Mouse (Mus musculus) ES-E14 (cell line): ENCODE results near the gene Ascc3. TPM values are rescaled to one million over a fixed set of nuclear protein-coding genes. Genes with fewer than 3 reads are reported as not detected.
A peak's percentile ranks its signal among the peaks of the same experiment; 100 is the strongest.

ENCODE experiments used
- DNase-seq: peaks from one replicate; pipeline ENCODE4 v3.0.0-alpha.2; 2013; ENCODE audit warnings: low read depth, low spot score
- H3K27ac ChIP-seq: 2 replicates; pipeline ENCODE4 v1.5.1; 2012; ENCODE audit warnings: low read depth, mild to moderate bottlenecking, low read length, moderate library complexity, mixed read lengths; ENCODE audit not compliant: poor library complexity, insufficient read depth, severe bottlenecking
- H3K36me3 ChIP-seq: 2 replicates; pipeline ENCODE4 v1.6.1; 2012; ENCODE audit warnings: mild to moderate bottlenecking, low read length, moderate library complexity, mixed read lengths; ENCODE audit not compliant: control insufficient read depth, poor library complexity, insufficient read depth, severe bottlenecking
- H3K4me1 ChIP-seq, 2 experiments: fragments of 150-350 bp in 1 of 2; sonication (generic) in 1 of 2; 2 replicates each; pipeline ENCODE4 v1.6.1; 2012; ENCODE audit warnings: low read length in 2 of 2, mild to moderate bottlenecking in 1 of 2, mixed read lengths in 1 of 2; ENCODE audit not compliant: control insufficient read depth in 2 of 2, insufficient read depth in 2 of 2, poor library complexity in 1 of 2
- H3K4me3 ChIP-seq, 2 experiments: fragments of 150-350 bp in 1 of 2; sonication (generic) in 1 of 2; 2 replicates each; pipeline ENCODE4 v1.5.1; 2012; ENCODE audit warnings: low read length in 2 of 2, low read depth in 1 of 2, mild to moderate bottlenecking in 1 of 2, mixed read lengths in 1 of 2; ENCODE audit not compliant: insufficient read depth in 1 of 2, poor library complexity in 1 of 2, severe bottlenecking in 1 of 2
- H3K9ac ChIP-seq: 2 replicates; pipeline ENCODE4 v1.6.1; 2012; ENCODE audit warnings: low read depth, mild to moderate bottlenecking, low read length, mixed read lengths; ENCODE audit not compliant: poor library complexity, insufficient read depth, severe bottlenecking
- H3K9me3 ChIP-seq: fragments of 150-350 bp; sonication (generic); 2 replicates; pipeline ENCODE4 v1.6.1; 2012; ENCODE audit warnings: low read depth, mild to moderate bottlenecking, low read length; ENCODE audit not compliant: control insufficient read depth, insufficient read depth
- CHD2 ChIP-seq: IDR thresholded peaks from 2 replicates; pipeline ENCODE4 v1.6.1; 2014; ENCODE audit warnings: mild to moderate bottlenecking, low read depth, low read length, inconsistent platforms
- HCFC1 ChIP-seq: IDR thresholded peaks from 2 replicates; pipeline ENCODE4 v1.6.1; 2012; ENCODE audit warnings: low read length, inconsistent platforms, borderline replicate concordance; ENCODE audit not compliant: insufficient read depth
- MAFK ChIP-seq: IDR thresholded peaks from 2 replicates; pipeline ENCODE4 v1.6.1; 2014; ENCODE audit warnings: mild to moderate bottlenecking, low read depth, low read length, inconsistent platforms; ENCODE audit not compliant: insufficient read depth
- ZC3H11A ChIP-seq: IDR thresholded peaks from 2 replicates; pipeline ENCODE4 v1.6.1; 2012; ENCODE audit warnings: low read depth, mild to moderate bottlenecking, inconsistent platforms, low read length, borderline replicate concordance
- ZNF384 ChIP-seq: IDR thresholded peaks from 2 replicates; pipeline ENCODE4 v1.6.1; 2012; ENCODE audit warnings: low read depth, low read length, inconsistent platforms
- in situ Hi-C, 2 experiments: fragments of 600-800 bp; cut with MboI; formaldehyde crosslinking; loops; one replicate each; pipeline ENCODE4 v1.15.1; 2025; ENCODE audit warnings: low sequenced_read_pairs in 2 of 2, inconsistent platforms in 1 of 2; ENCODE audit not compliant: unreplicated experiment in 2 of 2
- total RNA-seq: library from RNA; depleted of rRNA; stranded (reverse); fragments of 300-350 nt; gene quantifications from 2 replicates; pipeline ENCODE4 v1.2.3, GENCODE M21; 2012; rRNA removed

Ascc3 gene
- 28.8 and 32.9 TPM in 2 replicates for total RNA-seq

DNA sequence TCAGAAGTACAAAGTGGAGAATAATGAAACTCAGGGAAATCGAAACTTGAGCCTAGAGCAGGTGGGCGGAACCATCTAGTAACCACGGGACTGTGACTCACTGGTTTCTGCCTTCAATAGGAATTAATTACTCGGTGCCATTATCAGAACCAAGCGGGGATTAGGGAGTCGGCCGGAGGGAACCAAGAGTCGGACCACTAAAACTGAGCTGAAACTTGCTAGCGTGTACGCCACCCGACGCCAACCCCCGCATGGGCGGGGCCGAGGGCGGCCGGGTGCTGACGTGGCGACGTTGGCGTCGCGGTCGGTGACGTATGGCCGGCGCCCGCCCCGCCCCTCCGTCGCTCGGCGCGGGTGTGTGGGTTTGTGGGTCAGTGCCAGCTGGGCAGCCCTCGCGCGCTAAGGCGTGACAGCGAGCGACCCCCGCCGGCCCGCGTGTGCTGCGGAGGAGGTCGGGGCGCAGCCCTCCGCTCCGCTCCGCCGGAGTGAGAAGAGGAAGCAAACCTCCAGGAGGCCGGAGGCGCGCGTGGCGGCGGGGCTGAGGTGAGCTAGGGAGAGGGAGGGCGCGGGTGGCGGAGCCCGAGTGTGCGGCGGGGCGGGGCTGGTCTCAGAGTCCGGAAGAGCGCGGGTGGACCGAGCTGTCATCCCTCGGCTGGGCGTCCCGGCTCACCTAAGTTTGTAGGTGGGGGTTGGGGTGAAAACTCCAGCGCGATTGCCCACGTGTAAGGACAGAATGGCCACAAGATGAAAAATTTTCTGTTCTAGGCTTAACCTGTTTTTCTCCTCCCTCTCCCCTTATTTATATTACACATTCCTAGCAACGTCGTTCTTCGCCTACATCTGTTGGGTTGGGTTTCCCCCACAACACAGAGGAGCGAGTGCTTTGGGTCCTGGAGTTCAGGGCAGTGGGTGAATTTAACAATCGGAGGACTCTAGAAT, at the start of gene Ascc3:
TSS of gene Ascc3 (plus strand) at position 315 of the 939 bp plus-strand sequence.
- Histone ChIP-seq H3K4me1 (no peaks in the 10 kb centered on the region), H3K9me3 (no peaks in the 10 kb centered on the region), H3K36me3 (no peaks in the 10 kb centered on the region), H3K27ac (peak within 1 kb of the TSS; percentile 79), H3K4me3 (peak within 1 kb of the TSS; percentile 87 to 100), H3K9ac (peak within 1 kb of the TSS; percentile 98)
- in situ Hi-C loops: no loop called here
- DNase-seq: peak; percentile 60
- TF ChIP-seq HCFC1: no peak; the same call in 1 of the 2 replicates
- 0 out of 2 replicates have a peak, but pooled peaks have one; percentile 4 for TF ChIP-seq ZC3H11A
- 0 out of 2 replicates have a peak, but pooled peaks have one; percentile 8 for TF ChIP-seq ZNF384

DNA sequence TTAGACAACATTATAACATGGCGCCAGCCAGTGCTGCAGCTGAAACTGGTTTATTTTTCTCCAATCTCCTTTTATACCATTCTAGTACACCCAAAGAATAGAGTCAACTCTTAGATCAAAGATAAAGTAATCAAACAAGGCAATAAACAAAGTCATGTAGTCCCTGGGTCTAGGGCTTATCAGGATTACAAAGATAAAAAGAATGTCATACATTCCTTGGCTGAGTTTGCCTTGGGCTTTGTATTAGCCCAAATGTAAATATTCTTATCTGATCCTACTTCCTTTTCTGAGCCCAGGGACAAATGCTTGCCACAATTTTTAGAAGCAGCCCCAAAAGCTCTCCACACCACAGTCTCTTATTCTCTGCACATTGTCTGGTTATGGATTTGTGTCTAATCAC, 7.7 kb upstream of the Ascc3 start:
- no peaks in the 10 kb centered on the region for H3K36me3 ChIP-seq
- no peak for DNase-seq
- H3K4me3 ChIP-seq: no peak overlapping the region
- H3K9ac ChIP-seq: no peak overlapping the region
- no peaks in the 10 kb centered on the region for H3K4me1 ChIP-seq
- H3K9me3 ChIP-seq: no peaks in the 10 kb centered on the region
- in situ Hi-C loops: no loop called here
- no peak for TF ChIP-seq ZNF384
- no peak for TF ChIP-seq MAFK
- no peak for TF ChIP-seq ZC3H11A
- no peak for TF ChIP-seq HCFC1
- no peak for TF ChIP-seq CHD2
- H3K27ac ChIP-seq: no peak overlapping the region

DNA sequence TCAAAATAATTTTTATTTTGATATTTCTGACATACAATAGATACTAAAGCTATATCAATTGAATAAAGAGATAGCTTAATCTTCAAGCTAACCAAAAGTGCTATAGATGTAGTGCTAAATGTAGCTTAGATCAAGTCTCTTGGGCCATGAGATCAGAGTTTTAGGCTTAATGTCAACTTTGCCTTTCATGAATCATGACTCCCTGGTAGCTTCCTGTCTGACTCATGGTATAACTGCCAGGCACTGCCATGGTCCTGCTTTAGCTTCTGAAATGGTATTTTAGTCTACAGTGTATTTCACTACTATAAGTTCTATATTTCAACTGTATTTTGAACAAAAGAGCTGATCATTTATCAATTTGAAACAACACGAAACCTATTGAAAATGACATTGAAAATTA, 5.9 kb upstream of the Ascc3 start:
- no peaks in the 10 kb centered on the region for H3K9me3 ChIP-seq
- H3K4me1 ChIP-seq: no peaks in the 10 kb centered on the region
- no peak overlapping the region for H3K4me3 ChIP-seq
- no peak overlapping the region for H3K9ac ChIP-seq
- in situ Hi-C loops: no loop called here
- H3K27ac ChIP-seq: no peak overlapping the region
- DNase-seq: no peak
- no peaks in the 10 kb centered on the region for H3K36me3 ChIP-seq
- TF ChIP-seq ZC3H11A: no peak
- TF ChIP-seq ZNF384: no peak
- no peak for TF ChIP-seq CHD2
- no peak for TF ChIP-seq HCFC1
- no peak for TF ChIP-seq MAFK

DNA sequence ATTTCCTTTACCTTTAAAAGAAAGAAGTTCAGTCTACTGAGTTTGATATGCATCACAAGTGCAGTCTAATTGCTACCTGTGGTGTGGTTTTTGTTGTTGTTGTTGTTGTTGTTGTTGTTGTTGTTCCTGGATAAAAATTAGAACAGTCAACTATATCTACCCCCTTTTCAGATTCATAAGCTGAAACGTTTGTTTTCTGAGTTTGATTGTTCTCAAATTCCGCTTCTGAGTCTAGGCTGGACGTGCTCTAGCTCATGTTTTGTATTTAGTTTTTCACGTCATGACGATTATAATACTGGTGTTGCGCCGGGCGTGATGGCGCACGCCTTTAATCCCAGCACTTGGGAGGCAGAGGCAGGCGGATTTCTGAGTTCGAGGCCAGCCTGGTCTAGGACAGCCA, 902 bp downstream of the Ascc3 start:
- Histone ChIP-seq H3K9me3 (no peaks in the 10 kb centered on the region), H3K9ac (peak overlapping the region; percentile 11; the same call in 1 of the 2 replicates), H3K36me3 (no peaks in the 10 kb centered on the region), H3K27ac (no peak overlapping the region), H3K4me1 (no peaks in the 10 kb centered on the region), H3K4me3 (peak overlapping the region; percentile 87 to 100)
- in situ Hi-C loops: no loop called here
- DNase-seq: no peak
- TF ChIP-seq MAFK: no peak
- TF ChIP-seq HCFC1: no peak
- TF ChIP-seq CHD2: no peak
- no peak for TF ChIP-seq ZC3H11A
- no peak for TF ChIP-seq ZNF384
